Comparison of ENCODE assay signal across 8 mouse cellular contexts in the genomic region with DNA sequence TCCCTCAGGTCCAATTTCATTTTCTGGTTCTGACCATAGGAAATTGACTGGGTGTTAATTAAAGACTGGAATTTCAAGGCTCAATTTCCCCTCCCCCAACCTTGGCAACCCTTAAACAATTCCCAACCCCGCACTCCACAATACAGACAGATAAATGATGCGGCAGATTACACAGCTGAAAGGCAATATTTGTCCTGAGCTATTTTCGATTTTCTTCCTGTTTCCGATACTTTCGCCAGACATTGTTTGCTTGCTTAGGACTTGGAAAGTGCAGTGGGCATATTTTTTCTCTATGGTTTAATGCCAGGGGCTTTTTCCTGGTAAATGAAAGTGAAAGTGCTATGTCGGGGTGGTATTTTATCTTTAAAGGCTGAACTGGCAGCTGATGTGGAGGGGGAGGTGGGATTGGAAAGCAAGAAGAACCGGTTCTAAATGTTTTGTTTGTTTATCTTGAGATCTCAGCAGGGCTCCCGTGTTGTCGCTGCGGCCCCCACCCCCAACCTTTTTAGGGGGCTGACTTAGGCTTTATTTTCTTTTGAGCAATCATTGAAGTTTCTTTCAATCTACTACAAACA. TPM values are rescaled to one million over a fixed set of nuclear protein-coding genes. Genes with fewer than 3 reads are reported as not detected.
DNase-seq lines count a peak whose midpoint lies in the region; ATAC-seq and TF ChIP-seq lines count a peak whose summit lies in the region.

No protein-coding gene starts in this region.

- H3K9ac ChIP-seq in liver, embryonic 13.5 days = peak overlapping the region; percentile 73

- no peak for ATAC-seq in liver, embryonic 13.5 days (ENCODE audit: low read depth)
- no peak for ATAC-seq in megakaryocyte-erythroid progenitor cell, adult 5-6 weeks (replicated peaks; ENCODE audit: low FRiP score, low TSS enrichment, poor library complexity, severe bottlenecking)

- H3K27ac ChIP-seq in cortical plate, adult 2 months (ENCODE audit: insufficient read depth, low read length) = peak overlapping the region; percentile 97
- H3K27ac ChIP-seq in kidney, adult 2 months (ENCODE audit: insufficient read depth, low read depth, low read length) = peak overlapping the region; percentile 98
- H3K27ac ChIP-seq in liver, embryonic 13.5 days = peak overlapping the region; percentile 74

- no peak for TF ChIP-seq CTCF in cortical plate, adult 2 months (IDR thresholded peaks at IDR 0.05; ENCODE audit: extremely low read depth, insufficient read depth, low read length)
- no peak for TF ChIP-seq CTCF in kidney, adult 2 months (conservative IDR thresholded peaks at IDR 0.05; ENCODE audit: insufficient read depth, insufficient read length, low read depth, low read length)

- peak overlapping the region; percentile 76 for H3K4me3 ChIP-seq in cortical plate, adult 2 months (ENCODE audit: insufficient read depth, low read length)
- H3K4me3 ChIP-seq in kidney, adult 2 months (ENCODE audit: insufficient read depth, low read depth, low read length) = peak overlapping the region; percentile 78
- H3K4me3 ChIP-seq in liver, embryonic 13.5 days (replicated peaks) = peak overlapping the region; percentile 72

- TF ChIP-seq POLR2A in cortical plate, adult 2 months (IDR thresholded peaks at IDR 0.05; ENCODE audit: extremely low read depth, insufficient read depth, low read length) = no peak
- TF ChIP-seq POLR2A in kidney, adult 2 months (IDR thresholded peaks at IDR 0.05; ENCODE audit: low read depth, low read length) = no peak

- H3K27me3 ChIP-seq in kidney, adult 2 months (replicated peaks; ENCODE audit: control insufficient read depth, insufficient read depth, low read length) = no peaks in the 10 kb centered on the region
- no peaks in the 10 kb centered on the region for H3K27me3 ChIP-seq in liver, embryonic 13.5 days

- no peaks in the 10 kb centered on the region for H3K36me3 ChIP-seq in kidney, adult 2 months (ENCODE audit: control insufficient read depth, insufficient read depth, low read length)
- no peaks in the 10 kb centered on the region for H3K36me3 ChIP-seq in liver, embryonic 13.5 days

- H3K9me3 ChIP-seq in liver, embryonic 13.5 days (replicated peaks) = no peaks in the 10 kb centered on the region

- peak; percentile 24 to 39 for DNase-seq in urinary bladder, adult 18-20 months (ENCODE audit: low spot score in 2 of 2)
- DNase-seq in urinary bladder, adult 2 months (ENCODE audit: low spot score) = no peak
- peak; percentile 67 for DNase-seq in heart, adult 8-10 months (ENCODE audit: low spot score)
- peak; percentile 77 for DNase-seq in kidney, adult 2 months
- DNase-seq in liver, embryonic 13.5 days = peak; percentile 4
- DNase-seq in neural tube, embryonic 10.5 days (ENCODE audit: extremely low spot score, low spot score) = peak; percentile 22

- H3K4me2 ChIP-seq in liver, embryonic 13.5 days = peak overlapping the region; percentile 85

- H3K4me1 ChIP-seq in cortical plate, adult 2 months (ENCODE audit: control insufficient read depth, insufficient read depth, low read length) = no peaks in the 10 kb centered on the region; the same call in 1 of the 2 replicates
- H3K4me1 ChIP-seq in kidney, adult 2 months (ENCODE audit: control insufficient read depth, insufficient read depth, low read length) = no peaks in the 10 kb centered on the region; the same call in 1 of the 2 replicates
- peaks cover 20% of the 10 kb centered on the region for H3K4me1 ChIP-seq in liver, embryonic 13.5 days (replicated peaks)

- WGBS in kidney, adult 2 months = under 1% methylated on average over 10 of the region's 10 CpGs
- WGBS in liver, embryonic 13.5 days (ENCODE audit: insufficient replicate concordance) = under 1% methylated on average over 10 of the region's 10 CpGs

RNA-seq across cellular contexts. Expression of a gene that starts 1.8 kb away (rescaled TPM):
- polyA plus RNA-seq in urinary bladder, adult 2 months (2012; rRNA removed) = 10.0 and 10.4 TPM in 2 replicates
- 2.0 and 2.2 TPM in 2 replicates for polyA plus RNA-seq in cortical plate, adult 2 months (2012; rRNA removed)
- total RNA-seq in heart, adult 8-10 months (2022) = 1 to 10 TPM; 2.3 to 3.8 (median 2.8) TPM
- polyA plus RNA-seq in kidney, adult 2 months (2012; rRNA removed) = 1.7 and 1.8 TPM in 2 replicates
- polyA plus RNA-seq in liver, embryonic 13.5 days (2015; fragmentation: Nextera tagmentation; extraction: Ambion mirVana) = 0.09 TPM in 2 replicates
- 4.4 and 4.9 TPM in 2 replicates for total RNA-seq in megakaryocyte-erythroid progenitor cell, adult 5-6 weeks (2014; fragmentation: Nextera tagmentation)
- total RNA-seq in megakaryocyte-erythroid progenitor cell, adult 5-6 weeks (2017) = 0.38 and 1.9 TPM in 2 replicates

RNA-seq across cellular contexts. Expression of a gene that starts 57.2 kb away (rescaled TPM):
- 5.1 and 7.9 TPM in 2 replicates for polyA plus RNA-seq in urinary bladder, adult 2 months (2012; rRNA removed)
- 6.9 and 7.4 TPM in 2 replicates for polyA plus RNA-seq in cortical plate, adult 2 months (2012; rRNA removed)
- 1 to 10 TPM; 5.8 to 6.3 (median 6.1) TPM for total RNA-seq in heart, adult 8-10 months (2022)
- polyA plus RNA-seq in kidney, adult 2 months (2012; rRNA removed) = 1.4 and 2.0 TPM in 2 replicates
- polyA plus RNA-seq in liver, embryonic 13.5 days (2015; fragmentation: Nextera tagmentation; extraction: Ambion mirVana) = 10.7 and 12.4 TPM in 2 replicates
- total RNA-seq in megakaryocyte-erythroid progenitor cell, adult 5-6 weeks (2014; fragmentation: Nextera tagmentation) = 35.4 and 47.5 TPM in 2 replicates
- 45.6 and 55.2 TPM in 2 replicates for total RNA-seq in megakaryocyte-erythroid progenitor cell, adult 5-6 weeks (2017)

RNA-seq across cellular contexts. Expression of a gene that starts 57.4 kb away (rescaled TPM):
- 1.9 and 2.2 TPM in 2 replicates for polyA plus RNA-seq in urinary bladder, adult 2 months (2012; rRNA removed)
- 1.2 and 1.6 TPM in 2 replicates for polyA plus RNA-seq in cortical plate, adult 2 months (2012; rRNA removed)
- under 1 TPM in 1 of 4 experiments, not detected in 3; 0.35 TPM for total RNA-seq in heart, adult 8-10 months (2022)
- polyA plus RNA-seq in kidney, adult 2 months (2012; rRNA removed) = 0.16 and 0.17 TPM in 2 replicates
- 87.2 and 104 TPM in 2 replicates for polyA plus RNA-seq in liver, embryonic 13.5 days (2015; fragmentation: Nextera tagmentation; extraction: Ambion mirVana)
- 74.1 and 80.7 TPM in 2 replicates for total RNA-seq in megakaryocyte-erythroid progenitor cell, adult 5-6 weeks (2014; fragmentation: Nextera tagmentation)
- total RNA-seq in megakaryocyte-erythroid progenitor cell, adult 5-6 weeks (2017) = 149 and 152 TPM in 2 replicates

Comparison
In these comparisons a context has a peak if more than half of its experiments do, and no peak if none do; other contexts are left out.
1. RNA of a gene that starts 57.4 kb away (polyA plus RNA-seq): 87.2 to 104 TPM in liver, embryonic 13.5 days; 1.9 to 2.2 TPM in urinary bladder, adult 2 months, 1.2 to 1.6 TPM in cortical plate, adult 2 months and 0.16 to 0.17 TPM in kidney, adult 2 months; every median in the first group is over 10 times any median in the second.
2. Peak in every context shown above with its lines, with median percentiles within 50 percentile points of each other: H3K27ac ChIP-seq and H3K4me3 ChIP-seq.